Mouse (Mus musculus): ENCODE data around the gene Pgls. TPM values are rescaled to one million over a fixed set of nuclear protein-coding genes. Genes with fewer than 3 reads are reported as not detected.

The Pgls gene
- polyA plus RNA-seq, 2 experiments, result 45.6 to 104 TPM

GRCm38 (mm10) chr8:71596384-71596783 is 4.4 kb downstream of the Pgls start:
- Histone ChIP-seq H3K27me3 (ENCODE audit: control insufficient read depth, insufficient read depth, low read length) (peaks cover 6% of the 10 kb centered on the region; the same call in 1 of the 2 replicates), H3K9ac (replicated peaks) (no peak overlapping the region), H3K27ac (no peak overlapping the region), H3K4me2 (ENCODE audit: low read depth) (no peak overlapping the region), H3K36me3 (replicated peaks; ENCODE audit: control insufficient read depth, insufficient read depth, low read depth) (no peaks in the 10 kb centered on the region), H3K9me3 (ENCODE audit: control insufficient read depth, low read length) (no peaks in the 10 kb centered on the region), H3K4me1 (replicated peaks; ENCODE audit: control insufficient read depth in 2 of 2, insufficient read depth in 2 of 2, low read length in 1 of 2) (peaks cover 6 to 10% of the 10 kb centered on the region in 2 experiments), H3K4me3 (ENCODE audit: insufficient read depth in 1 of 2, low read depth in 2 of 2, low read length in 2 of 2) (no peak overlapping the region)
- TF ChIP-seq EP300 (IDR thresholded peaks at IDR 0.05; ENCODE audit: low read depth) (no peak), CTCF (IDR thresholded peaks at IDR 0.05; ENCODE audit: low read depth) (no peak)
- DNase-seq (ENCODE audit: low read depth in 3 of 3, low spot score in 3 of 3) (no peak), ATAC-seq (ENCODE audit: insufficient read depth) (no peak)
- 47% methylated on average over 6 of the region's 6 CpGs for WGBS (ENCODE audit: insufficient replicate concordance)

GRCm38 (mm10) chr8:71596798-71597197 is 4.8 kb downstream of the Pgls start:
- no peak overlapping the region for H3K4me3 ChIP-seq (ENCODE audit: insufficient read depth in 1 of 2, low read depth in 2 of 2, low read length in 2 of 2)
- H3K4me2 ChIP-seq (ENCODE audit: low read depth), result no peak overlapping the region
- H3K4me1 ChIP-seq (replicated peaks; ENCODE audit: control insufficient read depth in 2 of 2, insufficient read depth in 2 of 2, low read length in 1 of 2), result peaks cover 6 to 9% of the 10 kb centered on the region in 2 experiments
- ATAC-seq (ENCODE audit: insufficient read depth) (no peak), DNase-seq (ENCODE audit: low read depth in 3 of 3, low spot score in 3 of 3) (no peak)
- no peak overlapping the region for H3K27ac ChIP-seq
- no peaks in the 10 kb centered on the region for H3K36me3 ChIP-seq (replicated peaks; ENCODE audit: control insufficient read depth, insufficient read depth, low read depth)
- H3K9me3 ChIP-seq (ENCODE audit: control insufficient read depth, low read length), result no peaks in the 10 kb centered on the region
- no peak overlapping the region for H3K9ac ChIP-seq (replicated peaks)
- H3K27me3 ChIP-seq (ENCODE audit: control insufficient read depth, insufficient read depth, low read length), result peaks cover 10% of the 10 kb centered on the region
- WGBS (ENCODE audit: insufficient replicate concordance), result 60% methylated on average over 4 of the region's 4 CpGs
- TF ChIP-seq CTCF (IDR thresholded peaks at IDR 0.05; ENCODE audit: low read depth) (no peak), EP300 (IDR thresholded peaks at IDR 0.05; ENCODE audit: low read depth) (no peak)

GRCm38 (mm10) chr8:71597451-71597850 is 5.5 kb downstream of the Pgls start, which contains the start of gene Fam129c:
Fam129c (plus strand) TSS chr8:71597648.
- TF ChIP-seq EP300 (IDR thresholded peaks at IDR 0.05; ENCODE audit: low read depth) (no peak), CTCF (IDR thresholded peaks at IDR 0.05; ENCODE audit: low read depth) (no peak)
- Histone ChIP-seq H3K36me3 (replicated peaks; ENCODE audit: control insufficient read depth, insufficient read depth, low read depth) (no peaks in the 10 kb centered on the region), H3K4me2 (ENCODE audit: low read depth) (no peak within 1 kb of the TSS), H3K9me3 (ENCODE audit: control insufficient read depth, low read length) (no peaks in the 10 kb centered on the region), H3K9ac (replicated peaks) (no peak within 1 kb of the TSS), H3K27me3 (ENCODE audit: control insufficient read depth, insufficient read depth, low read length) (peaks cover 17% of the 10 kb centered on the region), H3K4me3 (ENCODE audit: insufficient read depth in 1 of 2, low read depth in 2 of 2, low read length in 2 of 2) (no peak within 1 kb of the TSS), H3K27ac (no peak within 1 kb of the TSS), H3K4me1 (replicated peaks; ENCODE audit: control insufficient read depth in 2 of 2, insufficient read depth in 2 of 2, low read length in 1 of 2) (peaks cover 6 to 9% of the 10 kb centered on the region in 2 experiments)
- ATAC-seq (ENCODE audit: insufficient read depth) (no peak), DNase-seq (ENCODE audit: low read depth in 3 of 3, low spot score in 3 of 3) (no peak)
- 74% methylated on average over 3 of the region's 3 CpGs for WGBS (ENCODE audit: insufficient replicate concordance)

DNA sequence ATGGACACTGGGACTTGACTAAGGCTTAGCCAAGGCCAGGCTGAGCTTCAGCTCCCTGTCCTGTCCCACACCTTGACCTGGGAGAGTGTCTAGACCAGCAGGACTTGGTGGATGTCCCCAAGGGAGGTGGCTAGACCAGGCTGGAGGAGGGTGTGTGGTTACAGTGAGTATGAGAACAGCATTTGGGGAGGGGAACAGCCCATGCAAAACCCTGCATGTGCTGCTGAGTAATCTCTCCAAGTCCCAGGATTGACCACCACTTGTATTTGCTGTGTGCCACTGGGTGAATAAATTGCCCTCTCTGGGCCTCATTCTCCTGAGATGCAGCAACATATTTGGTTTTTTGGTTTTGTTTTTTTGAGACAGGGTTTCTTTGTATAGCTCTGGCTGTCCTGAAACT is 6.4 kb downstream of the Pgls start:
- H3K9ac ChIP-seq (replicated peaks), result no peak overlapping the region
- TF ChIP-seq CTCF (IDR thresholded peaks at IDR 0.05; ENCODE audit: low read depth), result no peak
- TF ChIP-seq EP300 (IDR thresholded peaks at IDR 0.05; ENCODE audit: low read depth), result no peak
- no peaks in the 10 kb centered on the region for H3K36me3 ChIP-seq (replicated peaks; ENCODE audit: control insufficient read depth, insufficient read depth, low read depth)
- DNase-seq (ENCODE audit: low read depth in 3 of 3, low spot score in 3 of 3) (no peak), ATAC-seq (ENCODE audit: insufficient read depth) (no peak)
- H3K4me1 ChIP-seq (replicated peaks; ENCODE audit: control insufficient read depth in 2 of 2, insufficient read depth in 2 of 2, low read length in 1 of 2), result peaks cover 0 to 2% of the 10 kb centered on the region in 2 experiments; a peak in 3 of 4 replicates
- H3K27ac ChIP-seq, result no peak overlapping the region
- no peak overlapping the region for H3K4me3 ChIP-seq (ENCODE audit: insufficient read depth in 1 of 2, low read depth in 2 of 2, low read length in 2 of 2)
- no peak overlapping the region for H3K4me2 ChIP-seq (ENCODE audit: low read depth)
- peaks cover 24% of the 10 kb centered on the region for H3K27me3 ChIP-seq (ENCODE audit: control insufficient read depth, insufficient read depth, low read length)
- H3K9me3 ChIP-seq (ENCODE audit: control insufficient read depth, low read length), result no peaks in the 10 kb centered on the region

DNA sequence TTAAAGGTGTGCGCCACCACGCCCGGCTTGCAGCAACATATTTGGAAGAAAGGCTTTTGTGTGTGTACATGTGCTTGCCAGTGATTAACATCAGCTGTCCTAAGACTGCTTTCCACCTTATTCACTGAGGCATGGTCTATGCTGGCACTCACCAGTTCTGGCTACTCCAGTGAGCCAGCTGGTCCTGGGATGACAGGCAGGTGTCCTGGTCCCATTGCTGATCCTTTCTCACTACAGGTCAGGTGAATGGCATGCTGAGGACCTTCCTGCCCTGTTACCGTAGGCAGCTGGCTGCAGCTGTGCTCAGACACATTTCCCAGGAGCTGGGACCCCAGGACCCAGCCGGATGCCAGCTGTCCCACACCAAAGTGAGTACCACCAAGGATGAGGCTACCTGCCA is 6.9 kb downstream of the Pgls start:
- Histone ChIP-seq H3K4me3 (ENCODE audit: insufficient read depth in 1 of 2, low read depth in 2 of 2, low read length in 2 of 2) (no peak overlapping the region), H3K27ac (no peak overlapping the region), H3K36me3 (replicated peaks; ENCODE audit: control insufficient read depth, insufficient read depth, low read depth) (no peaks in the 10 kb centered on the region), H3K9me3 (ENCODE audit: control insufficient read depth, low read length) (no peaks in the 10 kb centered on the region), H3K27me3 (ENCODE audit: control insufficient read depth, insufficient read depth, low read length) (peaks cover 27% of the 10 kb centered on the region), H3K4me1 (replicated peaks; ENCODE audit: control insufficient read depth in 2 of 2, insufficient read depth in 2 of 2, low read length in 1 of 2) (no peaks in the 10 kb centered on the region), H3K4me2 (ENCODE audit: low read depth) (no peak overlapping the region), H3K9ac (replicated peaks) (no peak overlapping the region)
- DNase-seq (ENCODE audit: low read depth in 3 of 3, low spot score in 3 of 3), result no peak
- WGBS (ENCODE audit: insufficient replicate concordance), result 82% methylated on average over 5 of the region's 5 CpGs
- ATAC-seq (ENCODE audit: insufficient read depth), result no peak
- no peak for TF ChIP-seq CTCF (IDR thresholded peaks at IDR 0.05; ENCODE audit: low read depth)
- no peak for TF ChIP-seq EP300 (IDR thresholded peaks at IDR 0.05; ENCODE audit: low read depth)

Measured in liver, embryonic 14.5 days (tissue).